Mouse (Mus musculus) right cerebral cortex, postnatal 14 days (tissue): ENCODE results near the gene Zfp524.
"Not testable (repeated sequence)": the region's sequence is repeated elsewhere in the genome, so short reads cannot be mapped to it uniquely, and the experiment has no call there.

ENCODE experiments used
- DNase-seq: peaks from one replicate; pipeline ENCODE4 v3.0.0; 2022

The Zfp524 gene

GRCm38 (mm10) chr7:5014251-5015117 lies at the start of gene Zfp524, which contains the start of gene Fiz1:
Gene Zfp524, plus strand, starts transcription at chr7:5014415.
Gene Fiz1, minus strand, starts transcription at chr7:5014697.
- peak; percentile 94 for DNase-seq

- DNase-seq: no peak
These were observed 49.2 kb upstream of the Zfp524 start for GRCm38 (mm10) chr7:4964988-4965387.

GRCm38 (mm10) chr7:4971068-4971467 lies 43.1 kb upstream of the Zfp524 start, which contains the start of gene Sbk3:
Gene Sbk3, minus strand, starts transcription at chr7:4971168.
- DNase-seq: no peak

GRCm38 (mm10) chr7:4971710-4972109 lies 42.5 kb upstream of the Zfp524 start:
- no peak for DNase-seq

GRCm38 (mm10) chr7:4972321-4973047 lies 41.7 kb upstream of the Zfp524 start:
- DNase-seq: no peak

- DNase-seq: no peak
These were observed 38.8 kb upstream of the Zfp524 start for GRCm38 (mm10) chr7:4975455-4975854.

- DNase-seq: no peak
These were observed 37.4 kb upstream of the Zfp524 start for GRCm38 (mm10) chr7:4976832-4977231.

GRCm38 (mm10) chr7:4988250-4988649 lies 26.0 kb upstream of the Zfp524 start:
- no peak for DNase-seq

- no peak for DNase-seq
These were observed 20.7 kb upstream of the Zfp524 start for GRCm38 (mm10) chr7:4993347-4993998.

- no peak for DNase-seq
These were observed 20.0 kb upstream of the Zfp524 start for GRCm38 (mm10) chr7:4993999-4994788.

- no peak for DNase-seq
These were observed 18.8 kb upstream of the Zfp524 start for GRCm38 (mm10) chr7:4995268-4996002.

GRCm38 (mm10) chr7:4996003-4996895 lies 18.0 kb upstream of the Zfp524 start, which contains the start of gene Zfp579:
Gene Zfp579, minus strand, starts transcription at chr7:4996158.
- DNase-seq: peak; percentile 93

GRCm38 (mm10) chr7:4996934-4997333 lies 17.3 kb upstream of the Zfp524 start:
- DNase-seq: no peak

GRCm38 (mm10) chr7:4999876-5000275 lies 14.3 kb upstream of the Zfp524 start:
- DNase-seq: no peak

GRCm38 (mm10) chr7:5002876-5003275 lies 11.3 kb upstream of the Zfp524 start:
- DNase-seq: not testable (repeated sequence)

- no peak for DNase-seq
These were observed 6.0 kb upstream of the Zfp524 start for GRCm38 (mm10) chr7:5008229-5008628.

GRCm38 (mm10) chr7:5012681-5013513 lies 1.3 kb upstream of the Zfp524 start:
- no peak for DNase-seq

- peak; percentile 92 for DNase-seq
These were observed 1.1 kb downstream of the Zfp524 start, which contains the start of gene Gm44973 for GRCm38 (mm10) chr7:5015118-5016001. Gene Gm44973, plus strand, starts transcription at chr7:5015496.
